ENCODE assay signal across 11 mouse cellular contexts in the genomic region with DNA sequence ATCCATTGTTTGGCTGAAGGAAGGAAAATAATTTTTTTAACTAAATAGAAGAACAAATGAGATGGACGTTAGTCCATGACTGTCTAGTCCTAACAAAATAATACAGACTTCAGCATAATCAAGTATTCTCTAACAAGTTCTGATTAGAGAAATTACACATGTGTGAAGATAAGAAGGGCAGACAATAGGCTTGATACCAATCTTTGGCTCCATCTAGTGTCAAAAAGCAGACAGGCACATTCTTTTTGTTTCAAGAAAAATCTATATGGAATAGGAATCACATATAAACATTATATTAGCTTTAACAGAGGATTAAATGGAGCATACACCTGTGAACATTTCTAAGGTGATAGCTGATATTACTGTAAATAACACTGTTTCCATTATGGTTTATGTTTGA.
DNase-seq lines count a peak whose midpoint lies in the region; ATAC-seq and TF ChIP-seq lines count a peak whose summit lies in the region.
"Had no signal": no experiment of that assay in that cellular context is flagged by ENCODE, and none has a peak within 500 bp of the region (broad histone marks: within the 10 kb centered on the region; RNA-seq: fewer than 3 reads in every experiment).

No protein-coding gene starts in this region.

- 30% methylated on average over 1 of the region's 1 CpGs for WGBS in intestine, postnatal 0 days
- WGBS in intestine, embryonic 16.5 days, result 28% methylated on average over 1 of the region's 1 CpGs
- 36% methylated on average over 1 of the region's 1 CpGs for WGBS in midbrain, postnatal 0 days
- WGBS in midbrain, embryonic 13.5 days, result 33% methylated on average over 1 of the region's 1 CpGs

- no peaks in the 10 kb centered on the region for H3K9me3 ChIP-seq in intestine, postnatal 0 days (ENCODE audit: control insufficient read depth)
- no peaks in the 10 kb centered on the region for H3K9me3 ChIP-seq in intestine, embryonic 16.5 days (ENCODE audit: control insufficient read depth, low read length)
- H3K9me3 ChIP-seq in midbrain, postnatal 0 days (ENCODE audit: low read length), result no peaks in the 10 kb centered on the region
- H3K9me3 ChIP-seq in midbrain, embryonic 13.5 days, result no peaks in the 10 kb centered on the region
- H3K9me3 ChIP-seq: limb, embryonic 10.5 days; neural tube, embryonic 12.5 days had no signal

- H3K4me1 ChIP-seq in intestine, postnatal 0 days (replicated peaks; ENCODE audit: control insufficient read depth, insufficient read depth, low read length), result no peaks in the 10 kb centered on the region
- H3K4me1 ChIP-seq in intestine, embryonic 16.5 days (ENCODE audit: control insufficient read depth, insufficient read depth, low read length), result no peaks in the 10 kb centered on the region
- H3K4me1 ChIP-seq in midbrain, postnatal 0 days (ENCODE audit: insufficient read depth, low read length), result no peaks in the 10 kb centered on the region
- H3K4me1 ChIP-seq in midbrain, embryonic 13.5 days (replicated peaks), result no peaks in the 10 kb centered on the region
- H3K4me1 ChIP-seq: limb, embryonic 10.5 days; neural tube, embryonic 12.5 days had no signal

- H3K27ac ChIP-seq in intestine, postnatal 0 days (ENCODE audit: low read depth, low read length), result no peak overlapping the region
- H3K27ac ChIP-seq in intestine, embryonic 16.5 days (ENCODE audit: low read length), result no peak overlapping the region
- no peak overlapping the region for H3K27ac ChIP-seq in midbrain, postnatal 0 days (ENCODE audit: low read depth, low read length)
- H3K27ac ChIP-seq in midbrain, embryonic 13.5 days, result no peak overlapping the region
- H3K27ac ChIP-seq: limb, embryonic 10.5 days; neural tube, embryonic 12.5 days had no signal

- H3K9ac ChIP-seq in intestine, postnatal 0 days (ENCODE audit: low read depth, low read length), result no peak overlapping the region
- H3K9ac ChIP-seq in intestine, embryonic 16.5 days (ENCODE audit: low read depth, low read length), result no peak overlapping the region
- H3K9ac ChIP-seq in midbrain, postnatal 0 days (replicated peaks; ENCODE audit: low read length, poor library complexity, severe bottlenecking), result no peak overlapping the region
- H3K9ac ChIP-seq in midbrain, embryonic 13.5 days (replicated peaks), result no peak overlapping the region
- H3K9ac ChIP-seq: neural tube, embryonic 12.5 days had no signal

- H3K27me3 ChIP-seq in intestine, postnatal 0 days (replicated peaks; ENCODE audit: control insufficient read depth, insufficient read depth, low read length), result no peaks in the 10 kb centered on the region
- H3K27me3 ChIP-seq in intestine, embryonic 16.5 days (replicated peaks; ENCODE audit: control insufficient read depth, insufficient read depth, low read length), result no peaks in the 10 kb centered on the region
- H3K27me3 ChIP-seq in midbrain, postnatal 0 days (ENCODE audit: insufficient read depth, low read length), result no peaks in the 10 kb centered on the region
- no peaks in the 10 kb centered on the region for H3K27me3 ChIP-seq in midbrain, embryonic 13.5 days
- H3K27me3 ChIP-seq: neural tube, embryonic 12.5 days had no signal

- no peak for ATAC-seq in intestine, postnatal 0 days
- ATAC-seq in intestine, embryonic 16.5 days, result no peak
- no peak for ATAC-seq in midbrain, postnatal 0 days (ENCODE audit: low FRiP score)
- ATAC-seq in midbrain, embryonic 13.5 days, result no peak
- ATAC-seq in granulocyte monocyte progenitor cell, adult 5-6 weeks (replicated peaks; ENCODE audit: poor library complexity, severe bottlenecking), result peak; percentile 22; the same call in 1 of the 2 replicates

- no peak overlapping the region for H3K4me2 ChIP-seq in intestine, postnatal 0 days (replicated peaks; ENCODE audit: low read depth)
- no peak overlapping the region for H3K4me2 ChIP-seq in intestine, embryonic 16.5 days (ENCODE audit: low read depth, low read length)
- no peak overlapping the region for H3K4me2 ChIP-seq in midbrain, postnatal 0 days (ENCODE audit: low read depth, low read length, poor library complexity, severe bottlenecking)
- H3K4me2 ChIP-seq in midbrain, embryonic 13.5 days (replicated peaks), result no peak overlapping the region
- H3K4me2 ChIP-seq: neural tube, embryonic 12.5 days had no signal

- no peak overlapping the region for H3K4me3 ChIP-seq in intestine, postnatal 0 days (ENCODE audit: low read depth, low read length)
- no peak overlapping the region for H3K4me3 ChIP-seq in intestine, embryonic 16.5 days (ENCODE audit: low read length)
- no peak overlapping the region for H3K4me3 ChIP-seq in midbrain, postnatal 0 days (ENCODE audit: low read depth, low read length)
- no peak overlapping the region for H3K4me3 ChIP-seq in midbrain, embryonic 13.5 days (replicated peaks)
- H3K4me3 ChIP-seq: limb, embryonic 10.5 days; neural tube, embryonic 12.5 days had no signal

- H3K36me3 ChIP-seq in intestine, postnatal 0 days (ENCODE audit: control insufficient read depth, insufficient read depth), result no peaks in the 10 kb centered on the region
- no peaks in the 10 kb centered on the region for H3K36me3 ChIP-seq in intestine, embryonic 16.5 days (ENCODE audit: control insufficient read depth, insufficient read depth, low read length)
- no peaks in the 10 kb centered on the region for H3K36me3 ChIP-seq in midbrain, postnatal 0 days (ENCODE audit: insufficient read depth, low read length)
- H3K36me3 ChIP-seq in midbrain, embryonic 13.5 days, result no peaks in the 10 kb centered on the region
- H3K36me3 ChIP-seq: limb, embryonic 10.5 days; neural tube, embryonic 12.5 days had no signal

- peak; percentile 66 for DNase-seq in midbrain, postnatal 0 days (ENCODE audit: low spot score)
- no peak for DNase-seq in testis, postnatal 10 days (ENCODE audit: low spot score)
- DNase-seq in gastrocnemius, adult 18-20 months (ENCODE audit: low spot score), result no peak
- DNase-seq: lung, postnatal 4 days; thymus, postnatal 14 days had no signal

- TF ChIP-seq CTCF in intestine, postnatal 0 days (IDR thresholded peaks at IDR 0.05; ENCODE audit: low read depth), result peak; percentile 74
- TF ChIP-seq CTCF in midbrain, postnatal 0 days (IDR thresholded peaks at IDR 0.05), result peak; percentile 86
